Mouse (Mus musculus): ENCODE data around the gene Rpl22.
A peak's percentile ranks its signal among the peaks of the same experiment; 100 is the strongest.

DNA sequence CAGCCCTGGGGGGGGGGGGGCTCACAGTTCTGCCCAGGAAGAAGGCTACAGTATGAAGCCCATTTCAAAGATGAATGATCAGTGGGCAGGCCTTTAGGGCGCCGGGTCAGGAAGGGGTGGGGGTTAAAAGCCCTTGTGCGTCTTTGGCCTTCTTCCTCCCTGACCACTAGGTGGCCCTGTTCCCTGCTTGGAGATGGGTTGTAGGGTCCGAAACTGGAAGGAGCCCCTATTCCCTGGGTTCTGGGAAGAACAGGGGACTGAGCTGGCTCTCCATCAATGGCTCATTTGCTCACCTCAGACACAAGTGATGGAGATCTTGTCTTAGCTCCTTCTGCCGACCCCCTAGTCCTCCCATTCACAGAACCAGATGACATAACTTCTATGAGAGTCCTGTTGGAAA, 17.8 kb downstream of the Rpl22 start:
- TF ChIP-seq CTCF (IDR thresholded peaks at IDR 0.05; ENCODE audit: extremely low read depth, insufficient read depth, insufficient read length, insufficient replicate concordance) = peak; percentile 43; the same call in 1 of the 2 replicates
- no peak for TF ChIP-seq POLR2A (IDR thresholded peaks at IDR 0.05; ENCODE audit: low read depth, low read length)

Measured in spleen, adult 2 months (tissue).